Mouse (Mus musculus): Measurements from ENCODE around the gene Cd40. TPM values are rescaled to one million over a fixed set of nuclear protein-coding genes. Genes with fewer than 3 reads are reported as not detected.

Gene Cd40
- polyA plus RNA-seq, 1 experiment: 1.1 TPM

DNA sequence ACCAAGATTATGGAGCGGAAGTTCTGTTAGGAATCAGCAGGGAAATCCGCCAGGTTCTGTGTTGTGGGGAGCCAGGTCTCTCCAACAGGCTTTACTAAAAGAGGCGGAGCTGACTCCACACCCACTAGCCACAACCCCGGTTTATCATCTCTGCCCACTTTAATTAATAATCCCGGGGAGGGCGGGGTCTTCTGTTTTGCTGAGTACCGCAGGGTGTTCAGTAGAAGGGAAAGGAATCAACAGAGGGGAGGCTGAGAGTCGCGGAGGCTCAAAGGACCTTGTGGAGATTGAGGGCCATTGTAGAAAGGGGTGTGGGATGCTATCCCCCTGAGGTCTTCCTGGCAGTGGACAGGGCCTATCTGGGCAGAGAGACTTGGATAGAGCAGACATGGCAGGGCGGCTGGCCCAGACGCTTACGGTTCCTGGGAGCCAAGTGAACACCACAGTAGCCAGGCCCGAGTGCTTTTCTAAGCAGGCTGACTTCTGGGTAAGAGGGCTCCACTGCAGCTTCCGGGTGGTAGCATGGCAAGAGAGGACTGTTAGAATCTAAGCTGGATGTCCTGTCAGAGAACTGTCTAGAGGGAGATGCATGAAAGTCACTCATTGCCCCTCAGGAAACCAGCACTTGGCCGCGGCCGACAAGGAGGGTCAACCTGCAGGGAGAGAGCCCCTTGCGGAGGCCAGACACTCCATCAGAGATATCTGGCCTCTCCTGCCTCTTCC, 4.4 kb upstream of the Cd40 start:
- H3K79me2 ChIP-seq (ENCODE audit: control insufficient read depth, insufficient read depth): no peaks in the 10 kb centered on the region
- H3K27me3 ChIP-seq (ENCODE audit: control insufficient read depth, insufficient read depth, insufficient read length): peaks cover 24% of the 10 kb centered on the region
- H3K4me2 ChIP-seq (ENCODE audit: low read depth): no peak overlapping the region
- no peak overlapping the region for H3K4me3 ChIP-seq
- TF ChIP-seq MYOG (IDR thresholded peaks at IDR 0.05; ENCODE audit: control insufficient read depth in 1 of 3, insufficient read depth in 1 of 3, insufficient read length in 2 of 3, low read depth in 2 of 3): no peak
- no peak for TF ChIP-seq E2F4 (IDR thresholded peaks at IDR 0.05; ENCODE audit: insufficient read depth)
- no peak for TF ChIP-seq TCF12 (IDR thresholded peaks at IDR 0.05; ENCODE audit: insufficient read depth, poor library complexity, severe bottlenecking)
- no peak for TF ChIP-seq POLR2A (IDR thresholded peaks at IDR 0.05; ENCODE audit: insufficient read length, low read depth)
- no peak for TF ChIP-seq MAX (IDR thresholded peaks at IDR 0.05; ENCODE audit: low read depth)
- TF ChIP-seq MYOD1 (IDR thresholded peaks at IDR 0.05; ENCODE audit: control insufficient read depth in 1 of 3, insufficient read length in 2 of 3, low read depth in 2 of 3): no peak
- TF ChIP-seq SRF (IDR thresholded peaks at IDR 0.05; ENCODE audit: control insufficient read depth, insufficient read length, low read depth): no peak
- TF ChIP-seq POLR2AphosphoS2 (IDR thresholded peaks at IDR 0.05; ENCODE audit: insufficient read length, low read depth): no peak
- H3K36me3 ChIP-seq (ENCODE audit: control insufficient read depth, insufficient read depth): no peaks in the 10 kb centered on the region
- H3ac ChIP-seq (ENCODE audit: control insufficient read depth, insufficient read length): no peak overlapping the region

DNA sequence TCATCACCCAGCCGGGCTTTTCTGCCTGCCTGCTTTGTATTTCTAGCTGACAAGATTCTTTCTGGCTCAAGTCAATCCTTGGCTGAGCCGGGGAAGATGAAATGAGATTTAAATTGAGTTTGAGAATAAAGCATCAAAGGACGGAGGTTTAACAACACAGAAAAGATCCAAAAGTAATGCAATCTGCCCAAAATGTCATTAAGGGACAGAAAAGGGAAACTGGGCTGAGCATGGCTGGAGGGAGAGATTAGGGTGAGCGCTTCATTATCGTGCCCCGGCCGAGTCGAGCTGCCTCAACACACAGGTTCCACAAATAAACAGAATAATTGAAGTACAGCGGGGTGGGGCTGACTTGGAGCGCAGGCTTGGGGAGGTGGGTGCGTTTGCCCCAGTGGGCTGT, 3.9 kb upstream of the Cd40 start:
- Histone ChIP-seq H3K27me3 (ENCODE audit: control insufficient read depth, insufficient read depth, insufficient read length) (peaks cover 26% of the 10 kb centered on the region), H3K4me2 (ENCODE audit: low read depth) (no peak overlapping the region), H3K79me2 (ENCODE audit: control insufficient read depth, insufficient read depth) (no peaks in the 10 kb centered on the region), H3K4me3 (no peak overlapping the region), H3ac (ENCODE audit: control insufficient read depth, insufficient read length) (no peak overlapping the region), H3K36me3 (ENCODE audit: control insufficient read depth, insufficient read depth) (no peaks in the 10 kb centered on the region)
- TF ChIP-seq MYOD1 (IDR thresholded peaks at IDR 0.05; ENCODE audit: control insufficient read depth in 1 of 3, insufficient read length in 2 of 3, low read depth in 2 of 3) (no peak), USF1 (IDR thresholded peaks at IDR 0.05; ENCODE audit: low read depth) (no peak), TCF12 (IDR thresholded peaks at IDR 0.05; ENCODE audit: insufficient read depth, poor library complexity, severe bottlenecking) (no peak), POLR2AphosphoS2 (IDR thresholded peaks at IDR 0.05; ENCODE audit: insufficient read length, low read depth) (no peak), POLR2A (IDR thresholded peaks at IDR 0.05; ENCODE audit: insufficient read length, low read depth) (no peak), REST (IDR thresholded peaks at IDR 0.05; ENCODE audit: insufficient read depth, insufficient read length) (no peak), MYOG (IDR thresholded peaks at IDR 0.05; ENCODE audit: control insufficient read depth in 1 of 3, insufficient read depth in 1 of 3, insufficient read length in 2 of 3, low read depth in 2 of 3) (no peak)

DNA sequence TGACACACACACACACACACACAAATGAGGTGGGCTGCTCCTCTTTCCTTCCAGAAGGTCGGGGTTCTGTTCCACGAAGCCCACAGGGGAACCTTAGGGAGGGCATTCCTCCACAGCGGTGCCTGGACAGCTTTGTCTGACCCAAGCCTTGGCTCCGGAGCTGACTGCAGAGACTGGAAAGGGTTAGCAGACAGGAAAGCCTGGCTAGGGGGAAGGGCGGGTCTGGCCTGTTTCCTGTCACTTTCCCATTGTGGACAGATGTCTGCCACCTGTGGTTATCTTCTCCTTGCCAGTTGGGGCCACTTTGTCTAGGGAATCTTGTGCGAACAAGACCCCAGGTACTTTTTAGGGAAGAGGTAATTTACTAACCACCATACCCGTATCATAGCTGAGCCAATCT, 478 bp downstream of the Cd40 start:
- no peaks in the 10 kb centered on the region for H3K79me2 ChIP-seq (ENCODE audit: control insufficient read depth, insufficient read depth)
- TF ChIP-seq POLR2AphosphoS2 (IDR thresholded peaks at IDR 0.05; ENCODE audit: insufficient read length, low read depth) (no peak), REST (IDR thresholded peaks at IDR 0.05; ENCODE audit: insufficient read depth, insufficient read length) (no peak), TCF3 (IDR thresholded peaks at IDR 0.05; ENCODE audit: insufficient read length, low read depth) (no peak), POLR2A (IDR thresholded peaks at IDR 0.05; ENCODE audit: insufficient read length, low read depth) (no peak), SRF (IDR thresholded peaks at IDR 0.05; ENCODE audit: control insufficient read depth, insufficient read length, low read depth) (no peak), E2F4 (IDR thresholded peaks at IDR 0.05; ENCODE audit: insufficient read depth) (no peak), MYOG (IDR thresholded peaks at IDR 0.05; ENCODE audit: control insufficient read depth in 1 of 3, insufficient read depth in 1 of 3, insufficient read length in 2 of 3, low read depth in 2 of 3) (no peak), MAX (IDR thresholded peaks at IDR 0.05; ENCODE audit: low read depth) (no peak), CEBPB (IDR thresholded peaks at IDR 0.05; ENCODE audit: insufficient read depth, poor library complexity, severe bottlenecking) (no peak), MYOD1 (IDR thresholded peaks at IDR 0.05; ENCODE audit: control insufficient read depth in 1 of 3, insufficient read length in 2 of 3, low read depth in 2 of 3) (no peak), TCF12 (IDR thresholded peaks at IDR 0.05; ENCODE audit: insufficient read depth, poor library complexity, severe bottlenecking) (no peak), USF1 (IDR thresholded peaks at IDR 0.05; ENCODE audit: low read depth) (no peak)
- peaks cover 26% of the 10 kb centered on the region for H3K27me3 ChIP-seq (ENCODE audit: control insufficient read depth, insufficient read depth, insufficient read length)
- H3ac ChIP-seq (ENCODE audit: control insufficient read depth, insufficient read length): no peak overlapping the region
- no peak overlapping the region for H3K4me3 ChIP-seq
- peak overlapping the region; percentile 27 for H3K4me2 ChIP-seq (ENCODE audit: low read depth)
- H3K36me3 ChIP-seq (ENCODE audit: control insufficient read depth, insufficient read depth): no peaks in the 10 kb centered on the region

DNA sequence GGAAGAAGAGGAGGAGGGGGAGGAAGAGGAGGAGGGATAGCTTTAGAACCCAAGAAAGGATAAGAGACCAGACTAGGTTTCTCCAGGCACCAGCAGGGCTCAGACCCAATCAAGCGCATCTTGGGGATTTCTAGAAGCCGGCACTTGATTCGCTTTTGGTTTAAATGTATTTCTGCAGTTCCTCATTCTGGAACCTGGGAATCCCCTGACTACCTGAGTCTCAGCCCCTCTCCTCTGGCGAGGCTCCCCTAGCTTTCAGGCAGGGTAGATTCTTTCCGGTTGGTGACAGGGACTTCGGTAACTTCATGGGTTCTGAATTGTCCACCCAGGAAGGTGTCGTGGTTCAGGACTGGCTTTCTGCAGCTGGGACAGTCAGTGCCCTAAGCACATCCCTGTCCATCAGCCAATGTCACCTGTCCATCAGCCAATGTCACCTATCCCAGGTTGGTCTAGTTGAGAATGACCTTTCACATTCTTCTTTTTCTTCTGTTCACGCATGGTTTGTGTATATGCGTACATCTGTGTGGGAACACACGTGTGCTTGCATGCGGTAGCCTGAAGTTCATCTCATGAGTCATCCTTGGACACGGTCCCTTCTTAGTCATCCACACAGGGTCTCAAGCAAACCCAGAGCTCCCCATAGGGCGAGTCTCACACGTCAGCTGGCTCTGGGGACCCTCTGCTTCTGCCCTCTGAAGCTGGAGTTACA, 1.1 kb downstream of the Cd40 start:
- Histone ChIP-seq H3ac (ENCODE audit: control insufficient read depth, insufficient read length) (no peak overlapping the region), H3K4me3 (no peak overlapping the region), H3K27me3 (ENCODE audit: control insufficient read depth, insufficient read depth, insufficient read length) (peaks cover 23% of the 10 kb centered on the region)

DNA sequence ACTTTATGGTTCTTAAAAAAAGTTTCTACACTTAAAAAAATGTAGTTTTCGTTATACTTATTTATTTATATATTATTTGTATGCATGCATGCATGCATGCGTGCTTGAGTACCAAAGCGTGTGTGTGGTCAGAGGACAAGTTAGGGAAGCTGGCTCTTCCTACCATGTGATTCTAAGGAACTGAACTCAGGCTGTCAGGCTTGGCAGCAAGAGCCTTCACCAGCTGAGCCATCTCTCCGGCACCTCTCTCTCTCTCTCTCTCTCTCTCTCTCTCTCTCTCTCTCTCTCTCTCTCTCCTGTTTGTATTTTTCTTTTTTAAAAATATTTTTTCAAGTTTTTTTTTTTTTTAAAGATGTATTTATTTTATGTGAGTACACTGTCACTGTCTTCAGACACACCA, 4.5 kb downstream of the Cd40 start:
- Histone ChIP-seq H3K36me3 (ENCODE audit: control insufficient read depth, insufficient read depth) (no peaks in the 10 kb centered on the region), H3K27me3 (ENCODE audit: control insufficient read depth, insufficient read depth, insufficient read length) (peaks cover 35% of the 10 kb centered on the region), H3K4me2 (ENCODE audit: low read depth) (no peak overlapping the region), H3K4me3 (no peak overlapping the region), H3K79me2 (ENCODE audit: control insufficient read depth, insufficient read depth) (no peaks in the 10 kb centered on the region), H3ac (ENCODE audit: control insufficient read depth, insufficient read length) (no peak overlapping the region)
- TF ChIP-seq MYOG (IDR thresholded peaks at IDR 0.05; ENCODE audit: control insufficient read depth in 1 of 3, insufficient read depth in 1 of 3, insufficient read length in 2 of 3, low read depth in 2 of 3): no peak
- no peak for TF ChIP-seq USF1 (IDR thresholded peaks at IDR 0.05; ENCODE audit: low read depth)
- no peak for TF ChIP-seq REST (IDR thresholded peaks at IDR 0.05; ENCODE audit: insufficient read depth, insufficient read length)
- TF ChIP-seq TCF12 (IDR thresholded peaks at IDR 0.05; ENCODE audit: insufficient read depth, poor library complexity, severe bottlenecking): no peak
- TF ChIP-seq CEBPB (IDR thresholded peaks at IDR 0.05; ENCODE audit: insufficient read depth, poor library complexity, severe bottlenecking): no peak
- no peak for TF ChIP-seq SRF (IDR thresholded peaks at IDR 0.05; ENCODE audit: control insufficient read depth, insufficient read length, low read depth)
- TF ChIP-seq POLR2A (IDR thresholded peaks at IDR 0.05; ENCODE audit: insufficient read length, low read depth): no peak
- TF ChIP-seq TCF3 (IDR thresholded peaks at IDR 0.05; ENCODE audit: insufficient read length, low read depth): no peak
- no peak for TF ChIP-seq MYOD1 (IDR thresholded peaks at IDR 0.05; ENCODE audit: control insufficient read depth in 1 of 3, insufficient read length in 2 of 3, low read depth in 2 of 3)
- no peak for TF ChIP-seq POLR2AphosphoS2 (IDR thresholded peaks at IDR 0.05; ENCODE audit: insufficient read length, low read depth)
- TF ChIP-seq E2F4 (IDR thresholded peaks at IDR 0.05; ENCODE audit: insufficient read depth): no peak
- TF ChIP-seq MAX (IDR thresholded peaks at IDR 0.05; ENCODE audit: low read depth): no peak

More for the DNA sequence above, 1.1 kb downstream of the Cd40 start:
- no peaks in the 10 kb centered on the region for H3K79me2 ChIP-seq (ENCODE audit: control insufficient read depth, insufficient read depth)
- peak overlapping the region; percentile 27 for H3K4me2 ChIP-seq (ENCODE audit: low read depth)
- no peaks in the 10 kb centered on the region for H3K36me3 ChIP-seq (ENCODE audit: control insufficient read depth, insufficient read depth)
- TF ChIP-seq MYOG (IDR thresholded peaks at IDR 0.05; ENCODE audit: control insufficient read depth in 1 of 3, insufficient read depth in 1 of 3, insufficient read length in 2 of 3, low read depth in 2 of 3) (no peak), TCF3 (IDR thresholded peaks at IDR 0.05; ENCODE audit: insufficient read length, low read depth) (no peak)
